Mouse (Mus musculus) hindbrain, embryonic 14.5 days (tissue): ENCODE measurements at regions not wholly inside any gene's neighbourhood (a gene's known extent, or its start where the extent isn't known, plus 50 kb on each side); places are given as distances from the start of the nearest gene placed in this dataset.

Experiments used
- ATAC-seq: fragments of 200-750 bp; cut with Nextera tagmentation; 2 replicates; pipeline ENCODE4 v1.8.0; 2017; ENCODE audit warnings: moderate number of reproducible peaks, mild to moderate bottlenecking, moderate TSS enrichment, moderate library complexity; ENCODE audit not compliant: low FRiP score
- DNase-seq: peaks from one replicate; pipeline ENCODE4 v3.0.0-alpha.2; 2015; ENCODE audit warnings: low spot score
- H3K27ac ChIP-seq: fragments of 300-500 bp; sonication (generic); 2 replicates; pipeline ENCODE4 v1.5.1; 2014; ENCODE audit warnings: mild to moderate bottlenecking, moderate library complexity
- H3K27me3 ChIP-seq: fragments of 300-500 bp; sonication (generic); 2 replicates; pipeline ENCODE4 v1.6.1; 2014; ENCODE audit warnings: mild to moderate bottlenecking, low read length, mixed read lengths; ENCODE audit not compliant: control insufficient read depth, insufficient read depth
- H3K36me3 ChIP-seq: fragments of 300-500 bp; sonication (generic); replicated peaks from 2 replicates; pipeline ENCODE4 v1.6.1; 2014; ENCODE audit not compliant: control insufficient read depth, insufficient read depth
- H3K4me1 ChIP-seq: fragments of 300-500 bp; sonication (generic); replicated peaks from 2 replicates; pipeline ENCODE4 v1.6.1; 2014; ENCODE audit warnings: antibody characterized with exemption, low read length, mixed read lengths; ENCODE audit not compliant: control insufficient read depth, insufficient read depth
- H3K4me2 ChIP-seq: fragments of 300-500 bp; sonication (generic); replicated peaks from 2 replicates; pipeline ENCODE4 v1.6.1; 2014; ENCODE audit warnings: mild to moderate bottlenecking, moderate library complexity
- H3K4me3 ChIP-seq: fragments of 300-500 bp; sonication (generic); replicated peaks from 2 replicates; pipeline ENCODE4 v1.5.1; 2014; ENCODE audit warnings: mild to moderate bottlenecking, low read length
- H3K9ac ChIP-seq: fragments of 300-500 bp; sonication (generic); 2 replicates; pipeline ENCODE4 v1.6.1; 2014
- H3K9me3 ChIP-seq: fragments of 300-500 bp; sonication (generic); 2 replicates; pipeline ENCODE4 v1.6.1; 2016; ENCODE audit warnings: low read length; ENCODE audit not compliant: control insufficient read depth
- WGBS: fragments of 180-500 bp; shearing (Covaris S2); extraction: QIAGEN DNeasy Blood & Tissue Kit; methylation state at CpG from one replicate; pipeline ENCODE4 v1.1.7; 2014; 5-methylcytosine and 5-hydroxymethylcytosine counted together

GRCm38 (mm10) chr15:96170986-96171769 lies 116.1 kb upstream of the Arid2 start:
- Histone ChIP-seq H3K27ac (no peak overlapping the region), H3K27me3 (no peaks in the 10 kb centered on the region), H3K4me1 (peaks cover 9% of the 10 kb centered on the region; the same call in 1 of the 2 replicates), H3K9ac (peak overlapping the region; percentile 49), H3K36me3 (no peaks in the 10 kb centered on the region), H3K9me3 (no peaks in the 10 kb centered on the region), H3K4me3 (peak overlapping the region; percentile 31), H3K4me2 (peak overlapping the region; percentile 61)
- ATAC-seq (0 out of 2 replicates have a peak, but pooled peaks have one; percentile 40), DNase-seq (peak; percentile 79)
- 14% methylated on average over 22 of the region's 22 CpGs for WGBS

- H3K9me3 ChIP-seq = no peaks in the 10 kb centered on the region
- DNase-seq (no peak), ATAC-seq (no peak)
- no peaks in the 10 kb centered on the region for H3K36me3 ChIP-seq
- H3K4me1 ChIP-seq = no peaks in the 10 kb centered on the region
- H3K27me3 ChIP-seq = no peaks in the 10 kb centered on the region
- H3K4me3 ChIP-seq = no peak overlapping the region
- H3K9ac ChIP-seq = no peak overlapping the region
- H3K4me2 ChIP-seq = no peak overlapping the region
- 73% methylated on average over 9 of the region's 9 CpGs for WGBS
- H3K27ac ChIP-seq = no peak overlapping the region
Observed at GRCm38 (mm10) chr15:96177911-96178310, 109.4 kb upstream of the Arid2 start.

- H3K9ac ChIP-seq = no peak overlapping the region
- H3K27ac ChIP-seq = no peak overlapping the region
- H3K4me2 ChIP-seq = no peak overlapping the region
- WGBS = 47% methylated on average over 8 of the region's 8 CpGs
- H3K9me3 ChIP-seq = no peaks in the 10 kb centered on the region
- DNase-seq = no peak
- no peak for ATAC-seq
- no peaks in the 10 kb centered on the region for H3K27me3 ChIP-seq
- no peaks in the 10 kb centered on the region for H3K36me3 ChIP-seq
- H3K4me1 ChIP-seq = no peaks in the 10 kb centered on the region
- H3K4me3 ChIP-seq = no peak overlapping the region
Observed at GRCm38 (mm10) chr15:96178374-96179109, 108.8 kb upstream of the Arid2 start.

GRCm38 (mm10) chr15:96179511-96179910 lies 107.8 kb upstream of the Arid2 start:
- H3K36me3 ChIP-seq = no peaks in the 10 kb centered on the region
- 87% methylated on average over 5 of the region's 5 CpGs for WGBS
- no peak for ATAC-seq
- H3K27ac ChIP-seq = no peak overlapping the region
- DNase-seq = no peak
- H3K4me1 ChIP-seq = no peaks in the 10 kb centered on the region
- H3K4me2 ChIP-seq = no peak overlapping the region
- H3K9ac ChIP-seq = no peak overlapping the region
- H3K4me3 ChIP-seq = no peak overlapping the region
- H3K27me3 ChIP-seq = no peaks in the 10 kb centered on the region
- H3K9me3 ChIP-seq = no peaks in the 10 kb centered on the region

- no peak overlapping the region for H3K4me3 ChIP-seq
- H3K27ac ChIP-seq = no peak overlapping the region
- no peaks in the 10 kb centered on the region for H3K4me1 ChIP-seq
- H3K27me3 ChIP-seq = no peaks in the 10 kb centered on the region
- no peak overlapping the region for H3K9ac ChIP-seq
- DNase-seq (no peak), ATAC-seq (no peak)
- H3K4me2 ChIP-seq = no peak overlapping the region
- H3K9me3 ChIP-seq = no peaks in the 10 kb centered on the region
- 93% methylated on average over 5 of the region's 5 CpGs for WGBS
- H3K36me3 ChIP-seq = no peaks in the 10 kb centered on the region
Observed at GRCm38 (mm10) chr15:96180036-96180435, 107.3 kb upstream of the Arid2 start.

- Histone ChIP-seq H3K4me1 (no peaks in the 10 kb centered on the region), H3K27ac (no peak overlapping the region), H3K4me3 (no peak overlapping the region), H3K36me3 (no peaks in the 10 kb centered on the region), H3K9ac (no peak overlapping the region), H3K27me3 (no peaks in the 10 kb centered on the region), H3K9me3 (no peaks in the 10 kb centered on the region), H3K4me2 (no peak overlapping the region)
- WGBS = 92% methylated on average over 8 of the region's 8 CpGs
- DNase-seq (no peak), ATAC-seq (no peak)
Observed at GRCm38 (mm10) chr15:96180977-96181376, 106.3 kb upstream of the Arid2 start.

GRCm38 (mm10) chr15:96182313-96182712 lies 105.0 kb upstream of the Arid2 start:
- Histone ChIP-seq H3K36me3 (no peaks in the 10 kb centered on the region), H3K27me3 (no peaks in the 10 kb centered on the region), H3K4me1 (no peaks in the 10 kb centered on the region), H3K9ac (no peak overlapping the region), H3K9me3 (no peaks in the 10 kb centered on the region), H3K27ac (no peak overlapping the region), H3K4me3 (no peak overlapping the region), H3K4me2 (no peak overlapping the region)
- DNase-seq (no peak), ATAC-seq (no peak)
- 84% methylated on average over 5 of the region's 5 CpGs for WGBS

- H3K4me1 ChIP-seq = no peaks in the 10 kb centered on the region
- H3K27ac ChIP-seq = no peak overlapping the region
- ATAC-seq = no peak
- no peak overlapping the region for H3K4me2 ChIP-seq
- DNase-seq = no peak
- no peak overlapping the region for H3K4me3 ChIP-seq
- H3K9ac ChIP-seq = no peak overlapping the region
- H3K36me3 ChIP-seq = no peaks in the 10 kb centered on the region
- no peaks in the 10 kb centered on the region for H3K9me3 ChIP-seq
- WGBS = 80% methylated on average over 6 of the region's 6 CpGs
- H3K27me3 ChIP-seq = no peaks in the 10 kb centered on the region
Observed at GRCm38 (mm10) chr15:96183069-96183468, 104.2 kb upstream of the Arid2 start.

- no peak overlapping the region for H3K4me2 ChIP-seq
- WGBS = 68% methylated on average over 8 of the region's 8 CpGs
- H3K27me3 ChIP-seq = no peaks in the 10 kb centered on the region
- no peak for DNase-seq
- no peak for ATAC-seq
- no peaks in the 10 kb centered on the region for H3K4me1 ChIP-seq
- H3K9ac ChIP-seq = no peak overlapping the region
- no peaks in the 10 kb centered on the region for H3K9me3 ChIP-seq
- H3K4me3 ChIP-seq = no peak overlapping the region
- H3K27ac ChIP-seq = no peak overlapping the region
- H3K36me3 ChIP-seq = no peaks in the 10 kb centered on the region
Observed at GRCm38 (mm10) chr15:96184666-96185065, 102.7 kb upstream of the Arid2 start.
